Mouse (Mus musculus) stomach, embryonic 16.5 days (tissue): Measurements from ENCODE around the gene Alpk3. TPM values are rescaled to one million over a fixed set of nuclear protein-coding genes. Genes with fewer than 3 reads are reported as not detected.

Experiments used
- ATAC-seq: fragments of 200-750 bp; cut with Nextera tagmentation; 2 replicates; pipeline ENCODE4 v1.8.0; 2017; ENCODE audit warnings: moderate number of reproducible peaks, moderate TSS enrichment; ENCODE audit not compliant: insufficient read depth, low FRiP score
- H3K27ac ChIP-seq: fragments of 300-500 bp; sonication (generic); 2 replicates; pipeline ENCODE4 v1.5.1; 2014; ENCODE audit warnings: low read length
- H3K27me3 ChIP-seq: fragments of 300-500 bp; sonication (generic); 2 replicates; pipeline ENCODE4 v1.6.1; 2014; ENCODE audit warnings: low read length, control low read depth, mixed read lengths; ENCODE audit not compliant: control insufficient read depth, insufficient read depth
- H3K36me3 ChIP-seq: fragments of 300-500 bp; sonication (generic); 2 replicates; pipeline ENCODE4 v1.6.1; 2014; ENCODE audit warnings: low read length; ENCODE audit not compliant: control insufficient read depth, insufficient read depth
- H3K4me1 ChIP-seq: fragments of 300-500 bp; sonication (generic); 2 replicates; pipeline ENCODE4 v1.6.1; 2014; ENCODE audit warnings: low read length, control low read depth, mixed read lengths; ENCODE audit not compliant: control insufficient read depth, insufficient read depth
- H3K4me2 ChIP-seq: fragments of 300-500 bp; sonication (generic); 2 replicates; pipeline ENCODE4 v1.6.1; 2014; ENCODE audit warnings: low read depth, low read length, mixed read lengths
- H3K4me3 ChIP-seq: fragments of 300-500 bp; sonication (generic); replicated peaks from 2 replicates; pipeline ENCODE4 v1.5.1; 2014; ENCODE audit warnings: mild to moderate bottlenecking, low read length
- H3K9ac ChIP-seq: fragments of 300-500 bp; sonication (generic); 2 replicates; pipeline ENCODE4 v1.6.1; 2014; ENCODE audit warnings: low read length
- H3K9me3 ChIP-seq: fragments of 300-500 bp; sonication (generic); replicated peaks from 2 replicates; pipeline ENCODE4 v1.6.1; 2016; ENCODE audit warnings: low read length, control low read depth; ENCODE audit not compliant: control insufficient read depth
- WGBS: fragments of 180-500 bp; shearing (Covaris S2); extraction: QIAGEN DNeasy Blood & Tissue Kit; methylation state at CpG from one replicate; pipeline ENCODE4 v1.1.7; 2014; 5-methylcytosine and 5-hydroxymethylcytosine counted together
- polyA plus RNA-seq: library from polyadenylated mRNA; unstranded; fragments of >200 nt; fragmentation: Nextera tagmentation; extraction: Ambion mirVana; gene quantifications from 2 replicates; pipeline ENCODE4 v1.2.1, GENCODE M21; 2015

The Alpk3 gene
- polyA plus RNA-seq, 1 experiment from 2014 or later: 1.9 TPM

DNA sequence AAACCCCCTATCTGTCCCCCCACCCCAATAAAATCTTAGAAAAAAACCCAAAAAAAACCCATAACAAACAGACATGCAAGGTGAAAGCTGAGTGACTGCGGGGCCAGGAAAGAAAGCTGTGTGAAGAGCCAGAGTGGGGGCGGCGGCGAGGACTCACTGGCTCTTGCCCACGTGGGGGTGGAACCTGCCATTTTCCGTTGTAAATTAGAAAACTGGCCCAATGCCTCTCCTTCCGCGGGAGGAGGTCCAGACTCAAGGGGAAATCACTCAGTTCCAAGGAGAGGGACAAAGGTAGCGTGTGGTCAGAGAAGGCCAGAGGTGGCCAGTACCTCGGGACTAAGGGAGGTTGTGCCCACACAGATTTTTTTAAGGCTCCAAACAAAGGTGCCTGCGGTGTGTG, 4.5 kb downstream of the Alpk3 start:
- Histone ChIP-seq H3K27ac (no peak overlapping the region), H3K9ac (no peak overlapping the region), H3K9me3 (no peaks in the 10 kb centered on the region), H3K27me3 (no peaks in the 10 kb centered on the region), H3K4me2 (no peak overlapping the region), H3K4me1 (peaks cover 17% of the 10 kb centered on the region; the same call in 1 of the 2 replicates), H3K36me3 (no peaks in the 10 kb centered on the region), H3K4me3 (no peak overlapping the region)
- ATAC-seq: no peak
- WGBS: 82% methylated on average over 11 of the region's 11 CpGs

DNA sequence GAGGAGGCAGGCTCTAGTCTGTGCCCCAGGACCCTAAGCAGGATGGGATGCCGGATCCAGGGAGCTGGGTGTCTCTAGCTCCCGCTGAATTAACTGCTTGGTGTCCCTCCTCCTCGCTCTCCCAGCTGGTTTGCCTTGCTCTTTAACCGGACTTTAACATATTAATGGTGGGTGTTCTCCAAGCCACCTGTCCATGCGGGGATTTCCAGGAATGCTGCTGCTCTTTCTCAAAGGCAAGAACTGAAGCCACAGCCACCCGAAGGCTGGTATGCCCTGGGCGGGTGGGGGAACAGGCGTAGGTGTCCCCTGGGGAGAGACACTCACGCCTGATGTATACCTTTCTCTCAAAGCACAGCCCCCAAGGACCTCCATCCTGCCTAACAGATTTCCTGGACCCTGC, 5.9 kb downstream of the Alpk3 start:
- ATAC-seq: no peak
- no peak overlapping the region for H3K4me2 ChIP-seq
- no peak overlapping the region for H3K4me3 ChIP-seq
- no peaks in the 10 kb centered on the region for H3K27me3 ChIP-seq
- H3K27ac ChIP-seq: no peak overlapping the region
- no peaks in the 10 kb centered on the region for H3K9me3 ChIP-seq
- peaks cover 6% of the 10 kb centered on the region; the same call in 1 of the 2 replicates for H3K4me1 ChIP-seq
- H3K9ac ChIP-seq: no peak overlapping the region
- WGBS: 72% methylated on average over 9 of the region's 9 CpGs
- no peaks in the 10 kb centered on the region for H3K36me3 ChIP-seq

DNA sequence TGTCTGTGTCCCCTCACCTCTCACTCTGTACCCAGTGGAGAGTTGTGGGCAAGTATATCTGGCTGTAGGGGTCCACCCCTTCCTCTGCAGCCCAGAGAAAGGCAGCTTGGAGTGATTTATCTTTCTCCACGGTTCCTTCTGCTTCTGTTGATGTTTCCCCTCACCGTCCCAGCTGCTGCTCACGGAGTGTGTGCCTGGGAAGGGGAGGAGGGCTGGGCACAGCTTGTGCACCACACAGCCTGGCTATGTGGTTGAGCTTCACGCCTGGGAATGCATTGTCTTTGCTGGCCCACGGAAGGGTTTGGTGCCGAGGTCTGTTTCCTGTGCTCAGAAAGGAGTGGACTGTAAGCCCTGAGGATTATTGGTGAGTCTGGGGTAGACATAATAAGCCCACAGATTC, 9.3 kb downstream of the Alpk3 start:
- H3K27ac ChIP-seq: no peak overlapping the region
- ATAC-seq: no peak
- H3K27me3 ChIP-seq: no peaks in the 10 kb centered on the region
- WGBS: 25% methylated on average over 6 of the region's 6 CpGs
- H3K9ac ChIP-seq: no peak overlapping the region
- H3K9me3 ChIP-seq: no peaks in the 10 kb centered on the region
- no peak overlapping the region for H3K4me2 ChIP-seq
- no peaks in the 10 kb centered on the region for H3K4me1 ChIP-seq
- no peak overlapping the region for H3K4me3 ChIP-seq
- no peaks in the 10 kb centered on the region for H3K36me3 ChIP-seq

DNA sequence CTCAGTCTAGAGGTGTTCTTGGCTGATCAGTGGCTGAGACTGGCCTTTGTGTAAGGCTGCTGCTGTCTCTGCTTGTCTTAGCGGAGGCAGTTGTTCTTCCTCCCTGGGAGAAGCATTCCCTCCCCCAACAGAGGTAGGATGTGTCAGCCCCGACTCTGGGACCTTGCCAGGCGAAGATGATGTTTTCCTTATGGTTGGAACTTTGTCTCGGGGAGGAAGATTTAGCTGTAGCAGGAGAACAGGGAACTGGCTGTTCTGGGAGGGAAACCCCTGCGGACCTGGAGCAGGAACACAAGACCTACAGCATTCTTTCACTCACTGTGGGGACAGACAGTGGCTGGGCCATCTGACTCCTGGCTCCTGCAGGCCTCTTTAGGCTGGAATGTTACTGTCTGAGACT, 15.1 kb downstream of the Alpk3 start:
- Histone ChIP-seq H3K9me3 (no peaks in the 10 kb centered on the region), H3K27ac (peak overlapping the region; percentile 59), H3K4me3 (no peak overlapping the region), H3K9ac (peak overlapping the region; percentile 44; the same call in 1 of the 2 replicates), H3K4me1 (peaks cover 21% of the 10 kb centered on the region), H3K27me3 (no peaks in the 10 kb centered on the region), H3K4me2 (0 out of 2 replicates have a peak overlapping the region, but pooled peaks have one; percentile 10), H3K36me3 (no peaks in the 10 kb centered on the region)
- ATAC-seq: no peak
- WGBS: 24% methylated on average over 5 of the region's 5 CpGs

DNA sequence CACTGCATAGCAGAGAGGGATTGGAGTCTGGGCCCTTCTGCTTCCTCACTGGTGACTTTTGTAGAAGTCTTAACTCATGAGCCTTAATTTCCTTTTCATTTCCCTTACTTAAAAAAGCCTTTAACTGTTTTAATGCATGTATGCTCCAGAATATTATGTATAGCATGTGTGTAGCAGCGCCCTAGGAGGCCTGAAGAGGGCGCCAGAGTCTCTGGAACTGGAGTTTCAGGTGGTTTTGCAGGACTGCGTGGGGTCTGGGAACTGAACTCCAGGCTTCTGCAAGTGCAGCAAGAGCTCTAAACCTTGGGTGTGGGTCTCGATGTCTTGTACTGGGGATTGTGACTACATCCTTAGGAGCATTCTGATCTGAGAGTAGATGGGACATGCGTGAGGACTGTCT, 15.9 kb downstream of the Alpk3 start:
- no peaks in the 10 kb centered on the region for H3K9me3 ChIP-seq
- H3K9ac ChIP-seq: no peak overlapping the region
- H3K36me3 ChIP-seq: no peaks in the 10 kb centered on the region
- H3K27me3 ChIP-seq: no peaks in the 10 kb centered on the region
- no peak for ATAC-seq
- 85% methylated on average over 5 of the region's 5 CpGs for WGBS
- H3K27ac ChIP-seq: peak overlapping the region; percentile 24; the same call in 1 of the 2 replicates
- peaks cover 21% of the 10 kb centered on the region for H3K4me1 ChIP-seq
- H3K4me2 ChIP-seq: no peak overlapping the region
- no peak overlapping the region for H3K4me3 ChIP-seq

DNA sequence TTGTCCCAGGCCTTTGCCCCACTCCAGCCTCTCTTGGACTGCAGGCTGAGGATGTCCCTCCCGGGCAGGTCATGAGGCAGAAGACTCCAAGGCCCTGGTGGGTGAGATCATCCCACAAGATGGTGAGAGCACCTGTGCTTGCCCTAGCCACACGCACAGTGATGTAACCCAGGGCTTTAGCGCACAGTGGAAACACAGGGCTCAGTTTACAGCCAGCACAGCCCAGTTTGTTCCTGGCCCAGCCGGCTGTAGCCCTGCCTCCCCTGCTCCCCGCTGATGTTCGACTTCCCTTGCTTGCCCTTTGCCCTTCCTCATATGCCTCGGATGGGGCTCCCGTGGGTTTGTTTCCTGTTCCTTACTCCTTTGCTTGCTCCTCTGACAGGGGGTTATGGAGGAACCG, 17.1 kb downstream of the Alpk3 start:
- Histone ChIP-seq H3K9me3 (no peaks in the 10 kb centered on the region), H3K4me2 (no peak overlapping the region), H3K9ac (no peak overlapping the region), H3K36me3 (no peaks in the 10 kb centered on the region), H3K27me3 (no peaks in the 10 kb centered on the region), H3K4me1 (peaks cover 24% of the 10 kb centered on the region), H3K27ac (peak overlapping the region; percentile 48), H3K4me3 (no peak overlapping the region)
- WGBS: 27% methylated on average over 9 of the region's 9 CpGs
- ATAC-seq: peak; percentile 20

DNA sequence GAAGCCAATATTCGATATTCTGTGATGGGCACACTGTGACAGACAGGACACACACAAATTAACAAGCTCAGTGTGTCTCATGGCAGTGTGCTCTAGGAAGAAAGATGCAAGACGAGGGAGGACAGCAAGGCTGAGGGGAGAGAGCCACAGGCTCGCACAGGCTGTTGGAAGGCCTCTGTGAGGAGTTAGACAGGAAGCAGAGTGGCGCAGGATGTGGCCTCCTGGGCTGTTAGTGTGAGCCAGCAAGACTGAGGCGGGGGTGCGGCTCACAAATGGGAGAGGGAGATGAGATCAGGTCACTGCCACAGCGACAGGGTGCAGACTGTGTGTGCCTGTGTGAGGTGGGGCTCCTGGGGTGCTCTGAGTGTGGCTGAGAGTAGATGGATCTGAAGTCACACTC, 17.9 kb downstream of the Alpk3 start:
- no peaks in the 10 kb centered on the region for H3K27me3 ChIP-seq
- H3K9me3 ChIP-seq: no peaks in the 10 kb centered on the region
- 33% methylated on average over 7 of the region's 7 CpGs for WGBS
- H3K4me2 ChIP-seq: no peak overlapping the region
- peaks cover 24% of the 10 kb centered on the region for H3K4me1 ChIP-seq
- no peaks in the 10 kb centered on the region for H3K36me3 ChIP-seq
- H3K9ac ChIP-seq: peak overlapping the region; percentile 28; the same call in 1 of the 2 replicates
- no peak overlapping the region for H3K4me3 ChIP-seq
- H3K27ac ChIP-seq: peak overlapping the region; percentile 48
- ATAC-seq: no peak

DNA sequence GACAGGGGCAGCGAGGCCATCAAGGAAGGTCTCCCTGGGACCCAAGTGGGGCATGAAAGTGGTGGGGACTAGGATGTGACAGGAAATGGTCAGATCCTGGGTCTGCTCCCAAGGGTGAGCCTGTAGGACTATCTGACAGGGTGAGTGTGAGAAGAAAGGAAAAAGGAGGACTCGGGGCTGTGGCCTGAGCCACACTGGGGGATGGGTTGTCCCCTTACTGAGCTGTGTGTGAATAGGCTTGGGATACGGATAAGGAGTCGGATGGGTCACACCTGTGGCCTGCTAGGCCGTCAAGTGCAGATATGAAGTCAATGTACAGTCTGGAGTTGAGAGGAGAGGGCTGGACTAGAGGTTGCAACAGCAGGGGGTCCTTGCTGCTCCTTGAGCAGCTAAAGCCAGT, 18.3 kb downstream of the Alpk3 start:
- Histone ChIP-seq H3K36me3 (no peaks in the 10 kb centered on the region), H3K4me1 (peaks cover 24% of the 10 kb centered on the region), H3K27me3 (no peaks in the 10 kb centered on the region), H3K4me2 (no peak overlapping the region), H3K4me3 (no peak overlapping the region), H3K9me3 (no peaks in the 10 kb centered on the region), H3K9ac (peak overlapping the region; percentile 28; the same call in 1 of the 2 replicates), H3K27ac (peak overlapping the region; percentile 48)
- 75% methylated on average over 5 of the region's 5 CpGs for WGBS
- no peak for ATAC-seq

DNA sequence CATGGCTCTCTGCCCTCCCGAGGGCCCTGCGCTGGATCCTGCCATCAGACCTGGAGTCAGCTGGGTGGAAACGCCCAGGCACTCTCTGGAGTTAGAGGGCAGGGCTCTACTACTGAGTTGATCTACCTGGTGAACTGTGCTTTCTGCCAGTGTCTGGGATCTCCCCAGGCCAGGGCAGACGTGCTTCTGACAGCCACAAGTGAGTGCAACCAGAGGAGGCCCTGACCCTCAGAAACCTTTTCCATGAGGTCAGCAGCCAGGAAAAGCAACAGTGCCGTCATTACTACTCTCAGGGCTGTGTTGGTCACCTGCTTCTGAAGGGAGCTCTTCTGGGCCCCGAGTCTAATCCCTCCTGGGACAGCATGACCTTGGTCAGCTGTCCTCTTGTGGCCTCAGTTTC, 19.6 kb downstream of the Alpk3 start:
- no peaks in the 10 kb centered on the region for H3K9me3 ChIP-seq
- H3K4me2 ChIP-seq: no peak overlapping the region
- no peak overlapping the region for H3K27ac ChIP-seq
- H3K4me1 ChIP-seq: peaks cover 24% of the 10 kb centered on the region
- whole genome bisulfite sequencing: 68% methylated on average over 6 of the region's 6 CpGs
- H3K36me3 ChIP-seq: no peaks in the 10 kb centered on the region
- no peak for ATAC-seq
- H3K9ac ChIP-seq: no peak overlapping the region
- no peak overlapping the region for H3K4me3 ChIP-seq
- no peaks in the 10 kb centered on the region for H3K27me3 ChIP-seq

DNA sequence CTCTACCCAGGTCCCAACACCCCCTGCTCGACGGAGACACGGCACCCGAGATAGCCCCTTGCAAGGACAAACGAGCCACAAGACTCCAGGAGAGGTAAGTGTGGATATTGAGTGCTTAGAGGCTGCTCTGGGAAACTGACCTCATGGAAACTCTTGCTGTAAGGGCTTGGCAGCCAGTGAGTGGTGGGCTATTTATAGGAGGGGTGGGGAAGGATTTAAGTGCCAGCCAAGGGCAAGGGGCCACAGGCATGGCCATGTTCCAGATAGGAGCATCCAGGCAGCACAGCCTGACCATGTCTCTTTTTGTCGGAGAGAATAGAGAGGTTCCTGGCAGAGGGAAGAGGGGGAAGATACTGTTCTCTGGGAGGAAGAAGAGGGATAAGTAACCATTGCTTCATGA, 21.3 kb downstream of the Alpk3 start:
- Histone ChIP-seq H3K4me3 (no peak overlapping the region), H3K4me1 (peaks cover 16% of the 10 kb centered on the region), H3K9ac (no peak overlapping the region), H3K4me2 (no peak overlapping the region), H3K27ac (no peak overlapping the region), H3K9me3 (no peaks in the 10 kb centered on the region), H3K27me3 (no peaks in the 10 kb centered on the region), H3K36me3 (no peaks in the 10 kb centered on the region)
- WGBS: 78% methylated on average over 6 of the region's 6 CpGs
- no peak for ATAC-seq
